Mouse (Mus musculus) forebrain, embryonic 14.5 days (tissue): Measurements from ENCODE around the gene Mrpl55. TPM values are rescaled to one million over a fixed set of nuclear protein-coding genes. Genes with fewer than 3 reads are reported as not detected.

Experiments
- ATAC-seq: fragments of 200-750 bp; cut with Nextera tagmentation; 2 replicates; pipeline ENCODE4 v1.8.0; 2017; ENCODE audit warnings: mild to moderate bottlenecking, moderate library complexity
- DNase-seq: peaks from one replicate; pipeline ENCODE4 v3.0.0-alpha.2; 2015; ENCODE audit warnings: low spot score
- H3K27ac ChIP-seq: fragments of 300-500 bp; sonication (generic); 2 replicates; pipeline ENCODE4 v1.5.1; 2014; ENCODE audit warnings: low read depth, mild to moderate bottlenecking, control low read depth, low read length, moderate library complexity
- H3K27me3 ChIP-seq: fragments of 300-500 bp; sonication (generic); replicated peaks from 2 replicates; pipeline ENCODE4 v1.6.1; 2014; ENCODE audit warnings: low read length, control low read depth, mixed read lengths; ENCODE audit not compliant: control insufficient read depth, insufficient read depth
- H3K36me3 ChIP-seq: fragments of 300-500 bp; sonication (generic); 2 replicates; pipeline ENCODE4 v1.6.1; 2014; ENCODE audit warnings: low read length, control low read depth; ENCODE audit not compliant: control insufficient read depth, insufficient read depth
- H3K4me1 ChIP-seq: fragments of 300-500 bp; sonication (generic); 2 replicates; pipeline ENCODE4 v1.6.1; 2014; ENCODE audit warnings: antibody characterized with exemption, low read length, control low read depth; ENCODE audit not compliant: control insufficient read depth, insufficient read depth
- H3K4me2 ChIP-seq: fragments of 300-500 bp; sonication (generic); 2 replicates; pipeline ENCODE4 v1.6.1; 2014; ENCODE audit warnings: mild to moderate bottlenecking, control low read depth, low read length
- H3K4me3 ChIP-seq: fragments of 300-500 bp; sonication (generic); 2 replicates; pipeline ENCODE4 v1.5.1; 2014; ENCODE audit warnings: low read depth, low read length, control low read depth
- H3K9ac ChIP-seq: fragments of 300-500 bp; sonication (generic); 2 replicates; pipeline ENCODE4 v1.6.1; 2014; ENCODE audit warnings: mild to moderate bottlenecking, low read length, control low read depth, moderate library complexity
- H3K9me3 ChIP-seq: fragments of 300-500 bp; sonication (generic); replicated peaks from 2 replicates; pipeline ENCODE4 v1.6.1; 2016; ENCODE audit warnings: low read length, control low read depth, mixed read lengths; ENCODE audit not compliant: control insufficient read depth
- WGBS: fragments of 180-500 bp; shearing (Covaris S2); extraction: QIAGEN DNeasy Blood & Tissue Kit; methylation state at CpG from one replicate; pipeline ENCODE4 v1.1.7; 2014; 5-methylcytosine and 5-hydroxymethylcytosine counted together
- polyA plus RNA-seq: library from polyadenylated mRNA; unstranded; fragments of >200 nt; fragmentation: Nextera tagmentation; extraction: Ambion mirVana; gene quantifications from 2 replicates; pipeline ENCODE4 v1.2.1, GENCODE M21; 2014

Gene Mrpl55
- polyA plus RNA-seq, 1 experiment from 2014 or later = 119 TPM

DNA sequence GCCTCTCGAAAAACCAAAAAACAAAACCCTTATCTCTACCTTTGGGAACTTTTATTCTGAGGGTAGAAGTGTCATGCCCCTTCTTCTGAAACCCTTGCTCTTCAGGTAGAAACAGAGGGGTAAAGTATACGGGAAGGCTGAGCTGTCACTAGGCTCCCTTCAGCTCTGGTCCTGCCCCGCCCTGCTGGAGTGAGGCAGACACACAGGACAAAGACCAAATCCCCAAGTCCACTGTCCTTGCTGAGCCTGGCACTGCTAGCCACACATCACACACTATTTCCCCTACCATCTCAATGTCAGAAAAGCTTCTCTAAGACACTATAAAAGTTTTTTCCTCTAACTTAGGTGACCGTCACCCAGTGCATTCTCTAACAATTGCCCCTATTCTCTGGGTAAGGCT, 20.0 kb downstream of the Mrpl55 start:
- no peaks in the 10 kb centered on the region for H3K9me3 ChIP-seq
- no peak overlapping the region for H3K4me2 ChIP-seq
- H3K9ac ChIP-seq = no peak overlapping the region
- DNase-seq = no peak
- H3K27ac ChIP-seq = no peak overlapping the region
- no peak overlapping the region for H3K4me3 ChIP-seq
- H3K27me3 ChIP-seq = no peaks in the 10 kb centered on the region
- WGBS = 84% methylated on average over 4 of the region's 4 CpGs
- H3K4me1 ChIP-seq = peaks cover 25% of the 10 kb centered on the region
- ATAC-seq = no peak
- peaks cover 10% of the 10 kb centered on the region; the same call in 1 of the 2 replicates for H3K36me3 ChIP-seq

DNA sequence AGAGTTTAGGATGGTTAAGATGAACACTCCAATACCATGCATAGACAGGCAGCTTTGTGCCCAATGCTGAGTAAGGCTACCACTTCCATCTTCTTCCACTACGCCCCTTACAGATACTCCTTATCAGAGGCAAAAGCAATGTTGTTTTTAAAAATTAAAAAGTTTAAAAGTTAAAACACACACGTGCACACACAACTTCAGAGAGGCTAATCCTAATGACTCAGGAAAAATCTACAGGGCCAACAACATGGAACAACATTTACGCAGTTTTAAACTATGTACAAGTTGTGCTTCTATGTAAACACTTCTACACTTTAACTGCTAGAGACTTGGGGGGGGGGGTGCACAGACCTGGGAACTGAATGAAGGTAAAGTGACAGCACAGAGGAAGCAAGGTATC, 21.7 kb downstream of the Mrpl55 start:
- Histone ChIP-seq H3K36me3 (peaks cover 10% of the 10 kb centered on the region; the same call in 1 of the 2 replicates), H3K4me1 (peaks cover 25% of the 10 kb centered on the region), H3K27ac (no peak overlapping the region), H3K9me3 (no peaks in the 10 kb centered on the region), H3K4me2 (no peak overlapping the region), H3K27me3 (no peaks in the 10 kb centered on the region), H3K9ac (no peak overlapping the region), H3K4me3 (no peak overlapping the region)
- ATAC-seq (no peak), DNase-seq (no peak)
- WGBS = 93% methylated on average over 3 of the region's 3 CpGs

DNA sequence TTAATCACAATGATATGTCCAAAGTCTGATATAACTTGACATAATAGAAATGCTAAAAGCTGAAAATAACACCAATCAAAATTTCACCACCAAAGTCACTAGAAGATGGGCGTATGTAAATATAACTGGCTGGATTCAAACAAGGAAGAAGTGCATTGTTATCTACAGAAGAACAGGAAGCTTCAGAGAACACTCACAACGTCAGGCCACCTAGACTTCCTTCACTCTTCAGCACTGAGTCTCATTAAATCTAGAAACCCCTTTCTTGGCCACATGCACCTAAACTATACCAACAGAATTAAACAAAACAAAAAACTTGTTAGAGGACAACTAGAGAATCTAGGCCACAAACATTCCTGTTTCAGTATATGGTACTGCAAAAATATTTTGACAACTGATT, 22.2 kb downstream of the Mrpl55 start:
- Histone ChIP-seq H3K9me3 (no peaks in the 10 kb centered on the region), H3K4me1 (peaks cover 25% of the 10 kb centered on the region), H3K4me2 (no peak overlapping the region), H3K36me3 (peaks cover 10% of the 10 kb centered on the region; the same call in 1 of the 2 replicates), H3K27me3 (no peaks in the 10 kb centered on the region), H3K4me3 (no peak overlapping the region), H3K9ac (no peak overlapping the region), H3K27ac (no peak overlapping the region)
- WGBS = 85% methylated on average over 2 of the region's 2 CpGs
- ATAC-seq (no peak), DNase-seq (no peak)

DNA sequence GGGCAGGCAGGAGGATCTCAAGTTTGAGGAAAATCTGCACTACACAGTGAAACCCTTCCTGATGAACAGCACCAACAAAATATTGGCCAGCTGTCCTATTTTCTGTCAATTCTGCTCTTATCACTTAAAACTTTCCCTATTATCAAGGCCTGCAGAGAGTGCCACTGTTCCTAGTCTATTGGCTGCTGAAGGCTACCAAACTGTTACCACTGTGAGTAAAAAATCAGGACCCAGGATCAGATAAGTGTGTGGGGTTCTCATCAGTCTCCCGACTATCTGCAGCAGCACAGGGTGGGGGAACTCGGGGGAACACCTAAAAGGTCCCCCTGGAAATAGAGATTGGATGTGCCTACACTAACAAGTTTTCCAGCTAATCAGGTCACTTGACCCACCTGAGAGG, 22.9 kb downstream of the Mrpl55 start:
- H3K4me1 ChIP-seq = peaks cover 25% of the 10 kb centered on the region
- WGBS = 85% methylated on average over 2 of the region's 2 CpGs
- DNase-seq = no peak
- no peak overlapping the region for H3K9ac ChIP-seq
- H3K27me3 ChIP-seq = no peaks in the 10 kb centered on the region
- H3K4me3 ChIP-seq = no peak overlapping the region
- no peak for ATAC-seq
- peaks cover 7% of the 10 kb centered on the region; the same call in 1 of the 2 replicates for H3K36me3 ChIP-seq
- no peak overlapping the region for H3K4me2 ChIP-seq
- H3K9me3 ChIP-seq = no peaks in the 10 kb centered on the region
- H3K27ac ChIP-seq = no peak overlapping the region

DNA sequence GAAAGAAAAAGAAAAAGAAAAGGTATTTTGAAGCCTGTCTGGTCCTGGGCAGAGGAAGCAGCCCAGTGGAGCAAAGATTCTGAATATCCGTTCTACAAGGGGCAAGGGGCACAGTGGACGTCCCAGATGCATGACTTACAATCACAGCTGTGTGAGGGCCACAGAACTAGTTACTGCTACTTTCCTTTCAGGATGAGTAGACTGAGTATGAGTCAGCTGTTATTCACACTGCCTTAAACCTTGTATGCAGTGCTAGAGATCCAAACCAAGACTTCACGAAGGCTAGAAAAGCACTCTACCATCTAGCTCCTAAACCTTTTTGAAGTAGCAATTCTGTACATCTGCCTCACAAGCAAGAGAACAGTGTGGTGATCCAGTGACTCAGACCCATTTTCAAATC, 24.0 kb downstream of the Mrpl55 start:
- no peaks in the 10 kb centered on the region for H3K9me3 ChIP-seq
- ATAC-seq (no peak), DNase-seq (no peak)
- H3K4me3 ChIP-seq = peak overlapping the region; percentile 99
- peak overlapping the region; percentile 98; the same call in 1 of the 2 replicates for H3K9ac ChIP-seq
- 79% methylated on average over 3 of the region's 3 CpGs for WGBS
- peak overlapping the region; percentile 95 for H3K4me2 ChIP-seq
- no peaks in the 10 kb centered on the region for H3K27me3 ChIP-seq
- no peak overlapping the region for H3K27ac ChIP-seq
- H3K36me3 ChIP-seq = peaks cover 7% of the 10 kb centered on the region; the same call in 1 of the 2 replicates
- peaks cover 25% of the 10 kb centered on the region for H3K4me1 ChIP-seq

DNA sequence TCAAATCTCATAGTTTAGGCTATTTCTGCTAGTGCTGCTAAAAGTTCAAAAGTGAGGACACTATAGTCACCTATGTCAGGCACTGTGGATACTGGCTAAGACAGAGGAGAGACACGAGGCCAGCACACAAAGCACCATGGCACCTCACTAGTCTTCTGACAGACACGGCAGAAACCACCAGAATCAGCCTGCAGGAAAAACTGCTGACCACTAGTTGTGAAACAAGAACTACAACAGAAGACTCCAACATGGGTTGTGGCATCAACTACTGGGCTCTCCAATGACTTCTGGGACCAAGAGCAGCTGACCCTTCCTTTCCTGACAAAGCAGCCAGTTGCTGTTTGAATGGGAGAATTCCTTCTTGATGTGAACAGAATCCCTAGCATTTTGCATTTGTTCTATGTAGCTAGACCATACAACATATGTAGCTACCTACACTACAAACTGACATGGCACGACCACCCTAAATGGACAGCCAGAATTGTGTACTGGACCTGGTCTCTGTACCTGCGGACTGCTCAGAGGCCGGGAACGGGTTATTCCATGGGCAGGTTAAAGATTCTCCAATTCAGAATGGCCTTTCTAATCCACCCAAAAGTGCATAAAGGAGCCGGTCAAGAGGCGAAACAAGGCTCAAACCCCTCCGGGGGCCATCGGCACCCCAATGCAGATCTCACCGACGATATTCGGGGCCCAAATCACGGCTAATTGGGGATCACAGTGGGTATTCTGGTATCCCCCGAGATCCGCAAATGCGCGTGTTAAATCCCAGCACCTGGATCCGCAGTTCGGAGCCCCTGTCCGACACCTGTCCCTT, 24.7 kb downstream of the Mrpl55 start:
- no peaks in the 10 kb centered on the region for H3K27me3 ChIP-seq
- H3K4me1 ChIP-seq = peaks cover 25% of the 10 kb centered on the region
- DNase-seq (no peak), ATAC-seq (no peak)
- peak overlapping the region; percentile 92; the same call in 1 of the 2 replicates for H3K27ac ChIP-seq
- WGBS = 6% methylated on average over 21 of the region's 21 CpGs
- H3K36me3 ChIP-seq = peaks cover 7% of the 10 kb centered on the region; the same call in 1 of the 2 replicates
- peak overlapping the region; percentile 98 for H3K9ac ChIP-seq
- no peaks in the 10 kb centered on the region for H3K9me3 ChIP-seq
- H3K4me2 ChIP-seq = peak overlapping the region; percentile 95
- peak overlapping the region; percentile 99 for H3K4me3 ChIP-seq

DNA sequence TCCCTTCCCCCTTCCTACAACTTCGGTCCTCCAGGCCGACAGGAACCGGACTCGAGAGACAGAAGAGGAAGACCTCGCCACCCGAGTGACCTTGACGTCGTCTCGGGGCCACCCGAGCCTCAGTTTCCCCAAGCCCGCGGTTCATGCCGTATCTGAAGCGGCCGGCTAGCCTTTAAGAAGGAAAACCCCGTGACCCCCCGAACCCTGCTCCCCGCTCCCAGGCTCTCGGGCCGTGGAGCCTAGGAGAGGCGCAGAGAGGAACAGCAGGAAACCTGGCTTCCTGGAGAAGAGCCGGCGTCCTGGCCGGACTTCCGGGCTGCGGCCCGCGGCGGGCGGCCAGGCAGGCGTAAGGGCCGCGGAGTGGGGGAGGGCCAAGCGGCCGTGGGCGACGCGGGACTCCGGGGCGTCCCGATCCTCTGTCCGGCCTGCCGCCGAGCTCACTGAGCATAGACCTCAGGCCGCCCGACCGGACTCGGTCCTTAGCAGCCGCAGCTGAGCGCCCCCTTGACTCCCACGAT, 25.4 kb downstream of the Mrpl55 start:
- peak overlapping the region; percentile 92 for H3K27ac ChIP-seq
- ATAC-seq = peak; percentile 76

DNA sequence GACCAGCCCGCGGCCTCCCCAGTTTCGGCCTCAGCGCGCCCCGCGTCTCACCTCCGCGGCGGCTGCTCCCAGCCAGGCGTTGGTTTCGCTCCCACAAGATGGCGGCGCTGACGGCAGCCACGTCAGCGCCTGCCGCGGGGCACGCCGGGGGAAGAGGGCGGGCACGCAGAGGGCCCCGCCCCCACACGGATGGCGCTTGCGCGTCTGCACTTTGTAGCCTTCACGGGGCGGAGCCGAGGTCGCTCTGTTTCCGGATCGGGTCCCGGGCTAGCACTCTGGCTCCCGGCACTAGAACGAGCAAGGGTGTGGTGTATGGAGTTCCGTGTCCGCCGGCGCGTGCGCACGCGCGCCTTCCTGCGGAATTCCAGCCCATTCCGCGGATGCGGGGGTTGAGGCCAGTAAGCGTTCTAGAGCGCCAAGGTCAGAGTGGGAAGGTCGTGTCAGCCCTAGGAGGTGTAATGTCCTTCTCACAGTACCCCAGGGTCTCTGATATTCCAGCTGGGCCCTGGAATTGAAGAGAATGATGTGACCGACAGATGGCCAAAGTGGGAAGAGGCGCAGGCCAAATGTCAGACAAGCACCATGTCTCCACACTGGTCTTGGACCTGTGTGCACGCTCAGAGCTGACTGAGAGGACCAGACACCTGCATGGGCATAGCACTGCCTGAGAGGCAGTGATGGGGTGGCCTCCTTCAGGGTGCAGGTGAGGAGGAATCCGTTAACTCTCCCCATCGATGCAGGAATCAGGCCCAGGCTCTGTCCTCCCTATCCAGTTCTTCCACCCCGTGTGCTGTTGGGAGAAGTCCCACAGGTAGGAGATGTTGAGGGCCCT, 26.1 kb downstream of the Mrpl55 start, which contains the start of gene Arf1:
TSS of gene Arf1 (minus strand) at position 149 of the 832 bp plus-strand sequence.
- WGBS = 5% methylated on average over 59 of the region's 59 CpGs
- peak; percentile 96 for ATAC-seq
- H3K9me3 ChIP-seq = no peaks in the 10 kb centered on the region
- H3K27ac ChIP-seq = peak within 1 kb of the TSS; percentile 92
- H3K4me2 ChIP-seq = peak within 1 kb of the TSS; percentile 95
- H3K27me3 ChIP-seq = no peaks in the 10 kb centered on the region
- H3K4me1 ChIP-seq = peaks cover 25% of the 10 kb centered on the region
- H3K4me3 ChIP-seq = peak within 1 kb of the TSS; percentile 99
- peak; percentile 97 for DNase-seq
- peaks cover 5% of the 10 kb centered on the region; the same call in 1 of the 2 replicates for H3K36me3 ChIP-seq
- H3K9ac ChIP-seq = peak within 1 kb of the TSS; percentile 98

More for the DNA sequence above, 25.4 kb downstream of the Mrpl55 start:
- H3K9me3 ChIP-seq = no peaks in the 10 kb centered on the region
- peaks cover 7% of the 10 kb centered on the region; the same call in 1 of the 2 replicates for H3K36me3 ChIP-seq
- DNase-seq = no peak
- H3K27me3 ChIP-seq = no peaks in the 10 kb centered on the region
- H3K4me3 ChIP-seq = peak overlapping the region; percentile 99
- peak overlapping the region; percentile 98 for H3K9ac ChIP-seq
- under 1% methylated on average over 49 of the region's 51 CpGs for WGBS
- H3K4me1 ChIP-seq = peaks cover 25% of the 10 kb centered on the region
- peak overlapping the region; percentile 95 for H3K4me2 ChIP-seq
